ENCODE assay signal across 8 mouse cellular contexts in genomic region chr7:25689603-25690021, GRCm38 (mm10). TPM values are rescaled to one million over a fixed set of nuclear protein-coding genes. Genes with fewer than 3 reads are reported as not detected.
A peak's percentile ranks its signal among the peaks of the same experiment; 100 is the strongest.
DNase-seq lines count a peak whose midpoint lies in the region; ATAC-seq and TF ChIP-seq lines count a peak whose summit lies in the region.

No protein-coding gene starts in this region.

- peak in 1 of 2 experiments; percentile 61 for DNase-seq in spleen, adult 2 months (ENCODE audit: low read depth in 1 of 2, low spot score in 2 of 2)
- no peak for DNase-seq in spleen, postnatal 4 days (ENCODE audit: low spot score in 2 of 2)
- peak; percentile 58 for DNase-seq in liver, embryonic 11.5 days (ENCODE audit: low spot score)
- DNase-seq in right cerebral cortex, postnatal 4 days = no peak
- no peak for DNase-seq in spleen, adult 12 weeks (ENCODE audit: low spot score)
- DNase-seq in urinary bladder, postnatal 10 days (ENCODE audit: low spot score) = no peak

- no peaks in the 10 kb centered on the region for H3K27me3 ChIP-seq in spleen, adult 2 months (ENCODE audit: control insufficient read depth, insufficient read depth, low read length)
- peaks cover 76% of the 10 kb centered on the region for H3K27me3 ChIP-seq in forebrain, embryonic 13.5 days
- H3K27me3 ChIP-seq in liver, embryonic 11.5 days (replicated peaks; ENCODE audit: control insufficient read depth, insufficient read depth, low read length) = no peaks in the 10 kb centered on the region; the same call in 1 of the 2 replicates
- H3K27me3 ChIP-seq in stomach, embryonic 15.5 days (replicated peaks) = peaks cover 6% of the 10 kb centered on the region; the same call in 1 of the 2 replicates

- H3K36me3 ChIP-seq in spleen, adult 2 months (ENCODE audit: control insufficient read depth, insufficient read depth, low read length) = peaks cover 22% of the 10 kb centered on the region
- peaks cover 4% of the 10 kb centered on the region; the same call in 1 of the 2 replicates for H3K36me3 ChIP-seq in forebrain, embryonic 13.5 days (ENCODE audit: poor library complexity, severe bottlenecking)
- peaks cover 10% of the 10 kb centered on the region; the same call in 1 of the 2 replicates for H3K36me3 ChIP-seq in liver, embryonic 11.5 days (ENCODE audit: control insufficient read depth, insufficient read depth, low read length)
- H3K36me3 ChIP-seq in stomach, embryonic 15.5 days = no peaks in the 10 kb centered on the region

- no peak for TF ChIP-seq POLR2A in spleen, adult 2 months (IDR thresholded peaks at IDR 0.05; ENCODE audit: low read depth, low read length)

- peak overlapping the region; percentile 88 for H3K4me3 ChIP-seq in spleen, adult 2 months (ENCODE audit: extremely low read depth, insufficient read depth, insufficient read length)
- peak overlapping the region; percentile 45 for H3K4me3 ChIP-seq in forebrain, embryonic 13.5 days
- peak overlapping the region; percentile 80 for H3K4me3 ChIP-seq in liver, embryonic 11.5 days (ENCODE audit: low read depth, low read length)
- peak overlapping the region; percentile 73 for H3K4me3 ChIP-seq in stomach, embryonic 15.5 days (replicated peaks)

- peaks cover 24% of the 10 kb centered on the region for H3K4me1 ChIP-seq in spleen, adult 2 months (ENCODE audit: control insufficient read depth, insufficient read depth, insufficient read length)
- peaks cover 35% of the 10 kb centered on the region for H3K4me1 ChIP-seq in forebrain, embryonic 13.5 days
- peaks cover 32% of the 10 kb centered on the region for H3K4me1 ChIP-seq in liver, embryonic 11.5 days (replicated peaks; ENCODE audit: control insufficient read depth, insufficient read depth, low read length)
- H3K4me1 ChIP-seq in stomach, embryonic 15.5 days = peaks cover 34% of the 10 kb centered on the region

- ATAC-seq in forebrain, embryonic 13.5 days = no peak
- peak; percentile 33 for ATAC-seq in liver, embryonic 11.5 days (replicated peaks; ENCODE audit: low FRiP score)
- no peak for ATAC-seq in stomach, embryonic 15.5 days (ENCODE audit: insufficient read depth, low FRiP score, low read depth)

- no peak overlapping the region for H3K9ac ChIP-seq in forebrain, embryonic 13.5 days
- H3K9ac ChIP-seq in liver, embryonic 11.5 days (ENCODE audit: low read depth, low read length) = peak overlapping the region; percentile 86
- H3K9ac ChIP-seq in stomach, embryonic 15.5 days = 0 out of 2 replicates have a peak overlapping the region, but pooled peaks have one; percentile 71

- peak overlapping the region; percentile 89 for H3K27ac ChIP-seq in spleen, adult 2 months (ENCODE audit: insufficient read depth, low read length)
- H3K27ac ChIP-seq in forebrain, embryonic 13.5 days = no peak overlapping the region
- H3K27ac ChIP-seq in liver, embryonic 11.5 days (ENCODE audit: low read depth, low read length) = peak overlapping the region; percentile 96
- peak overlapping the region; percentile 84; the same call in 1 of the 2 replicates for H3K27ac ChIP-seq in stomach, embryonic 15.5 days

- peak overlapping the region; percentile 66 for H3K4me2 ChIP-seq in forebrain, embryonic 13.5 days
- peak overlapping the region; percentile 97 for H3K4me2 ChIP-seq in liver, embryonic 11.5 days
- peak overlapping the region; percentile 97 for H3K4me2 ChIP-seq in stomach, embryonic 15.5 days

- no peaks in the 10 kb centered on the region for H3K9me3 ChIP-seq in forebrain, embryonic 13.5 days (replicated peaks)
- H3K9me3 ChIP-seq in liver, embryonic 11.5 days (ENCODE audit: control insufficient read depth, low read length) = no peaks in the 10 kb centered on the region
- no peaks in the 10 kb centered on the region for H3K9me3 ChIP-seq in stomach, embryonic 15.5 days

- WGBS in spleen, adult 2 months = 1% methylated on average over 12 of the region's 12 CpGs
- WGBS in forebrain, embryonic 13.5 days = 12% methylated on average over 12 of the region's 12 CpGs
- WGBS in liver, embryonic 11.5 days = 6% methylated on average over 12 of the region's 12 CpGs
- WGBS in stomach, embryonic 15.5 days = 11% methylated on average over 12 of the region's 12 CpGs

- no peak for TF ChIP-seq CTCF in spleen, adult 2 months (IDR thresholded peaks at IDR 0.05; ENCODE audit: extremely low read depth, insufficient read depth, insufficient read length, insufficient replicate concordance)

RNA-seq across cellular contexts. Expression of gene Tgfb1, which starts 2.8 kb away (rescaled TPM):
- polyA plus RNA-seq in spleen, adult 2 months (2012; rRNA removed) = 152 and 179 TPM in 2 replicates
- 0.34 and 0.52 TPM in 2 replicates for polyA plus RNA-seq in forebrain, embryonic 13.5 days (2015; fragmentation: Nextera tagmentation; extraction: Ambion mirVana)
- 14.4 and 16.4 TPM in 2 replicates for polyA plus RNA-seq in liver, embryonic 11.5 days (2014; fragmentation: Nextera tagmentation; extraction: Ambion mirVana)
- 3.9 and 4.1 TPM in 2 replicates for polyA plus RNA-seq in stomach, embryonic 15.5 days (2015; fragmentation: Nextera tagmentation; extraction: Ambion mirVana)

RNA-seq across cellular contexts. Expression of gene B9d2, which starts 9.0 kb away (rescaled TPM):
- polyA plus RNA-seq in spleen, adult 2 months (2012; rRNA removed) = 72.0 and 108 TPM in 2 replicates
- polyA plus RNA-seq in forebrain, embryonic 13.5 days (2015; fragmentation: Nextera tagmentation; extraction: Ambion mirVana) = 40.2 and 48.4 TPM in 2 replicates
- polyA plus RNA-seq in liver, embryonic 11.5 days (2014; fragmentation: Nextera tagmentation; extraction: Ambion mirVana) = 38.2 and 40.9 TPM in 2 replicates
- polyA plus RNA-seq in stomach, embryonic 15.5 days (2015; fragmentation: Nextera tagmentation; extraction: Ambion mirVana) = 23.2 and 25.3 TPM in 2 replicates

RNA-seq across cellular contexts. Expression of gene Tmem91, which starts 14.6 kb away (rescaled TPM):
- polyA plus RNA-seq in spleen, adult 2 months (2012; rRNA removed) = 0.35 and 0.61 TPM in 2 replicates
- 5.2 and 7.5 TPM in 2 replicates for polyA plus RNA-seq in forebrain, embryonic 13.5 days (2015; fragmentation: Nextera tagmentation; extraction: Ambion mirVana)
- 2.5 and 3.3 TPM in 2 replicates for polyA plus RNA-seq in liver, embryonic 11.5 days (2014; fragmentation: Nextera tagmentation; extraction: Ambion mirVana)
- 3.0 and 4.0 TPM in 2 replicates for polyA plus RNA-seq in stomach, embryonic 15.5 days (2015; fragmentation: Nextera tagmentation; extraction: Ambion mirVana)

RNA-seq across cellular contexts. Expression of gene Ccdc97, which starts 29.3 kb away (rescaled TPM):
- 81.5 and 93.6 TPM in 2 replicates for polyA plus RNA-seq in spleen, adult 2 months (2012; rRNA removed)
- polyA plus RNA-seq in forebrain, embryonic 13.5 days (2015; fragmentation: Nextera tagmentation; extraction: Ambion mirVana) = 26.4 and 27.9 TPM in 2 replicates
- polyA plus RNA-seq in liver, embryonic 11.5 days (2014; fragmentation: Nextera tagmentation; extraction: Ambion mirVana) = 33.2 and 33.9 TPM in 2 replicates
- polyA plus RNA-seq in stomach, embryonic 15.5 days (2015; fragmentation: Nextera tagmentation; extraction: Ambion mirVana) = 16.9 and 19.6 TPM in 2 replicates

RNA-seq across cellular contexts. Expression of gene Exosc5, which starts 30.6 kb away (rescaled TPM):
- polyA plus RNA-seq in spleen, adult 2 months (2012; rRNA removed) = 79.5 and 111 TPM in 2 replicates
- polyA plus RNA-seq in forebrain, embryonic 13.5 days (2015; fragmentation: Nextera tagmentation; extraction: Ambion mirVana) = 54.0 and 55.2 TPM in 2 replicates
- 125 and 139 TPM in 2 replicates for polyA plus RNA-seq in liver, embryonic 11.5 days (2014; fragmentation: Nextera tagmentation; extraction: Ambion mirVana)
- polyA plus RNA-seq in stomach, embryonic 15.5 days (2015; fragmentation: Nextera tagmentation; extraction: Ambion mirVana) = 71.8 and 79.8 TPM in 2 replicates
